ENCODE assay signal across 22 mouse cellular contexts in genomic region chr10:63806254-63806653, GRCm38 (mm10).
DNase-seq lines count a peak whose midpoint lies in the region; ATAC-seq and TF ChIP-seq lines count a peak whose summit lies in the region.
"Had no signal": no experiment of that assay in that cellular context is flagged by ENCODE, and none has a peak within 500 bp of the region (broad histone marks: within the 10 kb centered on the region; RNA-seq: fewer than 3 reads in every experiment).

No protein-coding gene starts in this region.

- TF ChIP-seq POLR2A in lung, adult 2 months (IDR thresholded peaks at IDR 0.05; ENCODE audit: borderline replicate concordance, extremely low read depth, low read depth, low read length), result no peak
- no peak for TF ChIP-seq POLR2A in brain, embryonic 14.5 days (IDR thresholded peaks at IDR 0.05; ENCODE audit: borderline replicate concordance, extremely low read depth, insufficient read depth, insufficient read length, poor library complexity, severe bottlenecking)

- H3K4me1 ChIP-seq in lung, embryonic 14.5 days (ENCODE audit: insufficient read depth), result no peaks in the 10 kb centered on the region; the same call in 1 of the 2 replicates
- H3K4me1 ChIP-seq in lung, adult 2 months (ENCODE audit: control insufficient read depth, insufficient read depth, low read length), result no peaks in the 10 kb centered on the region
- H3K4me1 ChIP-seq in forebrain, embryonic 11.5 days (replicated peaks; ENCODE audit: control insufficient read depth, insufficient read depth, low read length), result no peaks in the 10 kb centered on the region
- H3K4me1 ChIP-seq: embryonic facial prominence, embryonic 15.5 days had no signal

- peak; percentile 75 for DNase-seq in lung, embryonic 14.5 days
- no peak for DNase-seq in lung, adult 2 months
- peak; percentile 10 for DNase-seq in lung, postnatal 10 days
- DNase-seq in lung, postnatal 14 days, result no peak
- DNase-seq in brain, adult 2 months (ENCODE audit: low read depth, low spot score), result peak; percentile 16
- DNase-seq in brain, embryonic 14.5 days (ENCODE audit: low read depth), result peak; percentile 20
- no peak for DNase-seq in forebrain, embryonic 11.5 days (ENCODE audit: low spot score)
- DNase-seq: adrenal gland, adult 2 months; adrenal gland, postnatal 10 days; adrenal gland, postnatal 25 days; cerebellum, adult 11 months; cerebellum, adult 18-20 months; cerebellum, adult 8-10 months; cerebellum, adult 9-11 months; cerebellum, postnatal 14 days; cerebellum, postnatal 36 days; embryo, embryonic 11 days had no signal

- TF ChIP-seq CTCF in lung, embryonic 14.5 days (IDR thresholded peaks at IDR 0.05; ENCODE audit: low read depth), result no peak
- TF ChIP-seq CTCF in lung, adult 2 months (IDR thresholded peaks at IDR 0.05; ENCODE audit: insufficient read depth, low read length), result no peak
- TF ChIP-seq CTCF in brain, embryonic 14.5 days (IDR thresholded peaks at IDR 0.05; ENCODE audit: borderline replicate concordance, extremely low read depth, insufficient read depth, insufficient read length), result no peak

- no peaks in the 10 kb centered on the region for H3K9me3 ChIP-seq in lung, embryonic 14.5 days (ENCODE audit: low read depth, low read length)
- no peaks in the 10 kb centered on the region for H3K9me3 ChIP-seq in forebrain, embryonic 11.5 days (ENCODE audit: control insufficient read depth, low read length)
- H3K9me3 ChIP-seq: embryonic facial prominence, embryonic 13.5 days; embryonic facial prominence, embryonic 15.5 days; forebrain, embryonic 10.5 days; forebrain, embryonic 13.5 days had no signal

- no peaks in the 10 kb centered on the region for H3K36me3 ChIP-seq in lung, embryonic 14.5 days (ENCODE audit: insufficient read depth)
- H3K36me3 ChIP-seq in forebrain, embryonic 11.5 days (ENCODE audit: control insufficient read depth, insufficient read depth, low read length), result no peaks in the 10 kb centered on the region
- H3K36me3 ChIP-seq: embryonic facial prominence, embryonic 13.5 days; embryonic facial prominence, embryonic 15.5 days; forebrain, embryonic 10.5 days had no signal

- H3K27me3 ChIP-seq in lung, embryonic 14.5 days (ENCODE audit: insufficient read depth, low read length), result no peaks in the 10 kb centered on the region
- H3K27me3 ChIP-seq in forebrain, embryonic 11.5 days (ENCODE audit: control insufficient read depth, insufficient read depth, low read length), result no peaks in the 10 kb centered on the region
- H3K27me3 ChIP-seq: embryonic facial prominence, embryonic 13.5 days; embryonic facial prominence, embryonic 15.5 days; forebrain, embryonic 13.5 days had no signal

- ATAC-seq in lung, embryonic 14.5 days (ENCODE audit: insufficient read depth), result peak; percentile 62; the same call in 1 of the 2 replicates
- ATAC-seq in forebrain, embryonic 11.5 days (replicated peaks; ENCODE audit: low FRiP score), result no peak
- ATAC-seq: forebrain, embryonic 13.5 days had no signal

- no peak overlapping the region for H3K4me3 ChIP-seq in lung, embryonic 14.5 days (ENCODE audit: low read depth, low read length)
- H3K4me3 ChIP-seq in lung, adult 2 months (replicated peaks; ENCODE audit: extremely low read depth, low read depth, low read length), result no peak overlapping the region
- no peak overlapping the region for H3K4me3 ChIP-seq in forebrain, embryonic 11.5 days (ENCODE audit: low read depth, low read length)
- H3K4me3 ChIP-seq: embryonic facial prominence, embryonic 13.5 days; embryonic facial prominence, embryonic 15.5 days; erythroblast, embryonic 14.5 days; forebrain, embryonic 10.5 days; forebrain, embryonic 13.5 days had no signal

- no peak overlapping the region for H3K4me2 ChIP-seq in lung, embryonic 14.5 days
- H3K4me2 ChIP-seq in forebrain, embryonic 11.5 days (ENCODE audit: low read depth, low read length, severe bottlenecking), result no peak overlapping the region
- H3K4me2 ChIP-seq: embryonic facial prominence, embryonic 13.5 days; embryonic facial prominence, embryonic 15.5 days; forebrain, embryonic 13.5 days had no signal

- 69% methylated on average over 1 of the region's 1 CpGs for WGBS in lung, embryonic 14.5 days
- 58% methylated on average over 1 of the region's 1 CpGs for whole genome bisulfite sequencing in lung, adult 2 months
- WGBS in forebrain, embryonic 11.5 days, result 89% methylated on average over 1 of the region's 1 CpGs

- no peak overlapping the region for H3K27ac ChIP-seq in lung, embryonic 14.5 days (ENCODE audit: low read depth)
- H3K27ac ChIP-seq in forebrain, embryonic 11.5 days (ENCODE audit: low read depth, low read length), result no peak overlapping the region
- H3K27ac ChIP-seq: embryonic facial prominence, embryonic 13.5 days; embryonic facial prominence, embryonic 15.5 days; forebrain, embryonic 10.5 days; forebrain, embryonic 13.5 days had no signal

- H3K9ac ChIP-seq in lung, embryonic 14.5 days, result no peak overlapping the region
- H3K9ac ChIP-seq in forebrain, embryonic 11.5 days (ENCODE audit: low read length), result no peak overlapping the region
- H3K9ac ChIP-seq: embryonic facial prominence, embryonic 13.5 days; embryonic facial prominence, embryonic 15.5 days; forebrain, embryonic 13.5 days had no signal

Comparison
In these comparisons a context has a peak if more than half of its experiments do, and no peak if none do; other contexts are left out.
1. DNase-seq: peak in lung, embryonic 14.5 days (single experiment), lung, postnatal 10 days (single experiment), brain, adult 2 months (single experiment) and brain, embryonic 14.5 days (single experiment); none in lung, adult 2 months (single experiment), lung, postnatal 14 days (single experiment) and forebrain, embryonic 11.5 days (single experiment).